Mouse (Mus musculus) neutrophil, adult 83 days (primary cell): ENCODE results near the gene Pld4. TPM values are rescaled to one million over a fixed set of nuclear protein-coding genes. Genes with fewer than 3 reads are reported as not detected.

Experiments
- total RNA-seq, 2 experiments: library from RNA; stranded (reverse); gene quantifications; one replicate each; pipeline ENCODE4 v1.2.4; 2023

Pld4 gene
- 100 to 1,000 TPM; 273 to 300 TPM for total RNA-seq

GRCm38 (mm10) chr12:112760154-112760926 is at the start of gene Pld4:
Pld4 (plus strand) TSS chr12:112760655.

GRCm38 (mm10) chr12:112720216-112720615 is 40.2 kb upstream of the Pld4 start, which contains the start of gene Cep170b:
Cep170b (plus strand) TSS chr12:112720455.

DNA sequence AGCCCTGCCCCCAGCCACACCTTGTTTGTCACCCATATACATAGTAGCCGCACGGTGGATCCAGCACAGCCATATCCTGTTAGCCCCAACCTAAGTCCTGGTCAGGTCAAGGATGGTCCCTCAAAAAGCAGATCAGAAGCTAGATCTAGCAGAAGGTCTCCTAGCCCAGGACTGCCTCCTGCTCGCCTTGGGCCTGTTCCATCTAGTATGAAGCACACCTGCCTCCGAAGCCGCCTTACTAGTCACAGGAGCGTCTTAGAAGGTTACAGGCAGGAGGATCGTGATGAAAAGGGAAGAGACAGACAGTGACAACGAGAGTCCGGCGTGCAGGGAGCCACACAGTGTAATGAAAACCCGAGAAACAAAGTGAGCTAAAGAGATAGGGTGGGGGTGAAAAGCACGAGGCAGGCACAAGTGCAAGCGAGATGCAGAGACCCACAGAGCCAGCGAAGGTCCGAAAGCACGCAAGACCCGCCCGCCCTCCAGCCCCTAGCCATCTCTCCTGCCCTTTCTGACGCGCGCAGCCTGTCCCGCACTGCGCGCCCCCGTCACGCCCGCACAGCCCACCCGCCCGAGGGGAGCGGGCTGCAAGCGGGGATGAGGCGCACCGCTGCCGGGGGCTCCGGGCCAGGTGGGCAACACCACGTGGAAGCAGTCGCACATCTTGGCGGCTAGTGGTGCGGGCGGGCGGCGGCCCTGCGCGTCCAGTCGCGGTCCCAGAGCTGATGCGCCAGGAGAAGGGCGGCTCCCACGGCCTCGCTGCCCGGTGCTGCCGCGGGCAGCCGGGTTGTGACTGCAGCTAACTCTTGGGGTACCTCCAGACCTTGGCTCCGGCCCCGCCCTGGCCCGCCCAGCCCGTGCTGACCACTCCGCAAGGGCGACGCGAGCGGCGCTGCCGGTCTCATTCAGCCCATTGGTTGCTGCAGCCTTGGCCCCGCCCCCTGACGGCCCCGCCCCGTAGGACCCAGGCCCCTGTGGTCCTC is 41.7 kb downstream of the Pld4 start, which contains the start of gene Ahnak2:
Gene Ahnak2, minus strand, starts transcription at position 794 of the 983 bp plus-strand sequence.

GRCm38 (mm10) chr12:112808587-112809364 is 48.3 kb downstream of the Pld4 start, which contains the start of gene Clba1:
Clba1 (plus strand) TSS chr12:112808937.

Other genes with a start within 250 kb of the Pld4 start
- not detected for gene Tmem179, start 243.9 kb upstream of the Pld4 start, total RNA-seq
- 10 to 100 TPM; 35.9 to 45.7 TPM for gene Inf2, start 171.9 kb upstream of the Pld4 start, total RNA-seq
- 10 to 100 TPM; 69.9 to 88.9 TPM for gene Adssl1, start 140.6 kb upstream of the Pld4 start, total RNA-seq
- 10 to 100 TPM; 40.1 to 50.2 TPM for gene Siva1, start 116.0 kb upstream of the Pld4 start, total RNA-seq
- gene Akt1, start 85.8 kb upstream of the Pld4 start, total RNA-seq: 100 to 1,000 TPM; 161 to 182 TPM
- gene Zbtb42, start 81.8 kb upstream of the Pld4 start, total RNA-seq: 10 to 100 TPM; 17.9 to 19.4 TPM
- gene Cep170b, start 40.2 kb upstream of the Pld4 start, total RNA-seq: under 1 TPM; 0.24 to 0.62 TPM
- under 1 TPM; 0.37 to 0.79 TPM for gene Ahnak2, start 42.0 kb downstream of the Pld4 start, total RNA-seq
- gene Clba1, start 48.3 kb downstream of the Pld4 start, total RNA-seq: 1 to 10 TPM in 1 of 2 experiments, under 1 TPM in 1; 0.68 to 1.1 TPM
- gene Cdca4, start 68.8 kb downstream of the Pld4 start, total RNA-seq: 10 to 100 TPM; 35.1 to 38.5 TPM
- gene Gpr132, start 107.6 kb downstream of the Pld4 start, total RNA-seq: 10 to 100 TPM; 21.7 to 22.3 TPM
- gene Jag2, start 169.1 kb downstream of the Pld4 start, total RNA-seq: under 1 TPM; 0.26 to 0.90 TPM
- gene Nudt14, start 181.5 kb downstream of the Pld4 start, total RNA-seq: 1 to 10 TPM; 6.9 to 8.8 TPM
- gene Btbd6, start 215.8 kb downstream of the Pld4 start, total RNA-seq: 1 to 10 TPM; 3.4 to 5.5 TPM
- gene Brf1, start 240.0 kb downstream of the Pld4 start, total RNA-seq: 10 to 100 TPM; 62.7 to 67.4 TPM